Mouse (Mus musculus): ENCODE results near the gene Zfp839.

GRCm38 (mm10) chr12:110851923-110852322 lies 1.9 kb downstream of the Zfp839 start:
- no peak for TF ChIP-seq CTCF (IDR thresholded peaks at IDR 0.05; ENCODE audit: borderline replicate concordance, insufficient read depth, low read depth, low read length)
- TF ChIP-seq POLR2A (IDR thresholded peaks at IDR 0.05; ENCODE audit: borderline replicate concordance, insufficient read depth, low read length), result no peak
